Mouse (Mus musculus): ENCODE measurements at regions not wholly inside any gene's neighbourhood (a gene's known extent, or its start where the extent isn't known, plus 50 kb on each side); places are given as distances from the start of the nearest gene placed in this dataset.

DNA sequence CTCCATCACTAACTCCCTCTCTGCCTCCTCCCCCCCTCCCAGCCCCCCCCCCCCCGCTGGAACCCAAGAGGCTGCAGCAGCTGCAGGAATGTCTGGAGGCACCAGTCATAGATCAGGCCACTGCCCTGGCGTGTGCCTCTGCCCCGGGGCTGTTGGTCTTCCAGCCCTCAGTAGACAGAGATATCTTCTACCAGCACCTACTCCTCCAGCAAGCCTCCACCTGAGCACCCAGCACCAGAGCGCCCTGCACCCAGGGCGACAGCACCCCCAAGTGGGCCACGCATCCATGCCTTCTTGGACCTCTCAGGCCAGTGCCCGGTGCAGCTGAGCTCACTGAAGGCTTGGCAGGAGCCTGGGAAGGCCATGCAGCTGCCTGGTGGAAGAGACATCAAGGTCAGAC lies 936.5 kb downstream of the Diaph3 start:
- Histone ChIP-seq H3K36me3 (ENCODE audit: control insufficient read depth, insufficient read depth, low read length) (no peaks in the 10 kb centered on the region), H3K27ac (replicated peaks) (no peak overlapping the region), H3K4me1 (replicated peaks; ENCODE audit: control insufficient read depth, insufficient read depth) (no peaks in the 10 kb centered on the region), H3K27me3 (ENCODE audit: control insufficient read depth, insufficient read depth, low read length) (no peaks in the 10 kb centered on the region), H3K9ac (ENCODE audit: low read length) (no peak overlapping the region), H3K4me3 (ENCODE audit: low read depth, low read length) (no peak overlapping the region), H3K9me3 (ENCODE audit: control insufficient read depth, low read length) (no peaks in the 10 kb centered on the region), H3K4me2 (replicated peaks; ENCODE audit: low read depth) (no peak overlapping the region)
- ATAC-seq (ENCODE audit: low FRiP score, low TSS enrichment): no peak
- DNase-seq (ENCODE audit: low spot score): no peak
- no peak for TF ChIP-seq EP300 (optimal IDR thresholded peaks at IDR 0.05)
- no peak for TF ChIP-seq CTCF (IDR thresholded peaks at IDR 0.05; ENCODE audit: low read depth)
- WGBS: 80% methylated on average over 6 of the region's 7 CpGs

DNA sequence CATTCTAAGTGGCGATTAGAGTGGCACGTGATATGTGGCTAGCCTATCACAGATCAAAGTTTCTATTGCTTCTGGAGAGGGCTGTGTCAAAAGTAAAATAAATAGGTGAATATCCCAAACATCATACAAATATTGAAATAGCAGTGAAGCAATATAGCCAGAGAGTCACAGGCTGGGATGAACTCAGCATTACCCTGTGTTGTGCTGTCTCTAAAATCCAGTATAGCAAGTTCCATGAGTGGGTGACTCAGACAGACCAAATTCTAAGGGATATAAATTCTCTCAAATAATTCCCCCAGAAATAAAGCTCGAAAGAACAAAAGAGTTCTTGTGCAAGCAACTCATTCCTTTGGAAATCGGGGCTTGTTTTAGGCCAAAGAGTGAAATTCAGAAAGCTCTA lies 943.2 kb downstream of the Diaph3 start:
- Histone ChIP-seq H3K27me3 (ENCODE audit: control insufficient read depth, insufficient read depth, low read length) (no peaks in the 10 kb centered on the region), H3K4me1 (replicated peaks; ENCODE audit: control insufficient read depth, insufficient read depth) (no peaks in the 10 kb centered on the region), H3K4me2 (replicated peaks; ENCODE audit: low read depth) (no peak overlapping the region), H3K9ac (ENCODE audit: low read length) (no peak overlapping the region), H3K4me3 (ENCODE audit: low read depth, low read length) (no peak overlapping the region), H3K9me3 (ENCODE audit: control insufficient read depth, low read length) (no peaks in the 10 kb centered on the region), H3K36me3 (ENCODE audit: control insufficient read depth, insufficient read depth, low read length) (no peaks in the 10 kb centered on the region), H3K27ac (replicated peaks) (no peak overlapping the region)
- ATAC-seq (ENCODE audit: low FRiP score, low TSS enrichment) (no peak), DNase-seq (ENCODE audit: low spot score) (no peak)
- TF ChIP-seq CTCF (IDR thresholded peaks at IDR 0.05; ENCODE audit: low read depth) (no peak), EP300 (optimal IDR thresholded peaks at IDR 0.05) (no peak)
- WGBS: 72% methylated on average over 4 of the region's 4 CpGs

DNA sequence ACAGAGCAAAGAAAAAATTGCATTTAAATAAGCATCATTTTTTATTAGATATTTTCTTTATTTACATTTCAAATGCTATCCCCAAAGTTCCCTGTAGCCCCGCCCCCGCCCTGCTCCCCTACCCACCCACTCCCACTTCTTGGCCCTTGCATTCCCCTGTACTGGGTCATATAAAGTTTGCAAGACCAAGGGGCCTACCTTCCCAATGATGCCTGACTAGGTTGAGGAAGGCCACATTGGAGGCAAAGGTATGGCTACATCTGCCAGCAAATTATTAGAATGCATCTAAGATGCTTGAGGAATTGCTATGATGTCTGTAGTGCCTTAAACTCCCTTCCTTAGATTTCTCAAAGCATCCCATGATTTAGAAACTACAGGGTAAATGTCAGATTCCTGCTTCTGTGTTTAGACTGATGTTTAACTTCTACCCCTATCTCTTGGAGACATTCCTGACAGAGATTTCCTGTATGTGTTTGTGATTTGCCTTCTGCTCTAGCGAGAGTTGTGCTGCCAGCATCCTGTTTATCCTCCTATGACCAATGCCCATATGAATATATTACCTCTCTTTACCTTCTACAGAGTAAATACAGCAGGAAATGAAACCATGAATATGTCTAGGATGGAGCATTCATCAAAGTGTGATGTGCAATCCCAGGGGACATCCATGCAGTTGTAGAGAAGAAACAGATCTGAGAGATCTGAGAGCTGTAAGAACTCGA lies 956.2 kb downstream of the Diaph3 start:
- Histone ChIP-seq H3K9me3 (ENCODE audit: control insufficient read depth, low read length) (no peaks in the 10 kb centered on the region), H3K9ac (ENCODE audit: low read length) (no peak overlapping the region), H3K36me3 (ENCODE audit: control insufficient read depth, insufficient read depth, low read length) (no peaks in the 10 kb centered on the region), H3K4me3 (ENCODE audit: low read depth, low read length) (no peak overlapping the region), H3K27ac (replicated peaks) (no peak overlapping the region), H3K27me3 (ENCODE audit: control insufficient read depth, insufficient read depth, low read length) (no peaks in the 10 kb centered on the region), H3K4me2 (replicated peaks; ENCODE audit: low read depth) (no peak overlapping the region), H3K4me1 (replicated peaks; ENCODE audit: control insufficient read depth, insufficient read depth) (no peaks in the 10 kb centered on the region)
- TF ChIP-seq EP300 (optimal IDR thresholded peaks at IDR 0.05) (no peak), CTCF (IDR thresholded peaks at IDR 0.05; ENCODE audit: low read depth) (no peak)
- ATAC-seq (ENCODE audit: low FRiP score, low TSS enrichment) (no peak), DNase-seq (ENCODE audit: low spot score) (no peak)
- 66% methylated on average over 4 of the region's 4 CpGs for WGBS

DNA sequence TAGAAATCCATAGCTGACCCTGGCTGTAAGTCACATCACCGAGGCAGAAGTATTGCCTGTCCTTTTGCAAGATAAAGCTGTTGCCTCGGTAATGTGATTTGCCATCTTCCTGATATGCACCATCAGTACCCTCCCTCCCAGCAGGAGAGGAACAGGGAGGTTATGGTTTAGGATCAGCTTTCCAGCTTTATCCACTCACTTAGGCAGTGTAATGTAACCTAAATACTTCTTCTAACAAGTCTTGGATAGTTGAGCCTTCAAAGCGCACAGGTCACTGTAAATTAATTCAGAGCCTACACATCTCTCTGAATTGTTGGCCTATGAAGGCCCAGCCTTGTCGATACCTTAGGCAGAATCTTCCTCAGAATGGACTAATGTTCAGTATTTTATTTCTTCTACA lies 962.5 kb downstream of the Diaph3 start:
- no peaks in the 10 kb centered on the region for H3K36me3 ChIP-seq (ENCODE audit: control insufficient read depth, insufficient read depth, low read length)
- no peak for TF ChIP-seq CTCF (IDR thresholded peaks at IDR 0.05; ENCODE audit: low read depth)
- TF ChIP-seq EP300 (optimal IDR thresholded peaks at IDR 0.05): no peak

DNA sequence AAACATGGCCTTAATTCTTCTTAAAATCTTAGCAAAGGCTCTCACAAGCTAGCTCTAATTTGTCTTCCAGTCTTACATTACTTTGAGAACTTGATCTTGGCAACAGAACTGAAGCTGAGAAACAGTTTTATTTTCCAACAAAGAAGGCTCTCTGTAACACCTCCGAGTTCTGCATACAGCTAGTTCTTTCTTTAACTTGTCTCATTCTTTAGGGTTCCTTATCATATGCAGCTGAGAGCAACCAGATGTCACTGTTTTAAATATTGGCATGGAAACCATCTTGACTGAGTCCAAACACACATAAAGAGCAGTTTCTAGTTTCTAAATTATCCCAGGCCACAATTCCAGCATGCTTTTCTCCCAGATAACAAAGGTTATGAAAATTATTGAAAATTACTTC lies 969.9 kb downstream of the Diaph3 start:
- H3K36me3 ChIP-seq (ENCODE audit: control insufficient read depth, insufficient read depth, low read length): no peaks in the 10 kb centered on the region
- H3K27ac ChIP-seq (replicated peaks): no peak overlapping the region
- H3K9ac ChIP-seq (ENCODE audit: low read length): no peak overlapping the region
- DNase-seq (ENCODE audit: low spot score) (no peak), ATAC-seq (ENCODE audit: low FRiP score, low TSS enrichment) (no peak)
- no peaks in the 10 kb centered on the region for H3K9me3 ChIP-seq (ENCODE audit: control insufficient read depth, low read length)
- H3K4me2 ChIP-seq (replicated peaks; ENCODE audit: low read depth): no peak overlapping the region
- TF ChIP-seq CTCF (IDR thresholded peaks at IDR 0.05; ENCODE audit: low read depth) (no peak), EP300 (optimal IDR thresholded peaks at IDR 0.05) (no peak)
- H3K27me3 ChIP-seq (ENCODE audit: control insufficient read depth, insufficient read depth, low read length): no peaks in the 10 kb centered on the region
- no peak overlapping the region for H3K4me3 ChIP-seq (ENCODE audit: low read depth, low read length)
- no peaks in the 10 kb centered on the region for H3K4me1 ChIP-seq (replicated peaks; ENCODE audit: control insufficient read depth, insufficient read depth)
- WGBS: 24% methylated on average over 1 of the region's 1 CpGs

More for the DNA sequence above, 962.5 kb downstream of the Diaph3 start:
- Histone ChIP-seq H3K4me2 (replicated peaks; ENCODE audit: low read depth) (no peak overlapping the region), H3K27ac (replicated peaks) (no peak overlapping the region), H3K4me3 (ENCODE audit: low read depth, low read length) (no peak overlapping the region), H3K4me1 (replicated peaks; ENCODE audit: control insufficient read depth, insufficient read depth) (no peaks in the 10 kb centered on the region), H3K27me3 (ENCODE audit: control insufficient read depth, insufficient read depth, low read length) (no peaks in the 10 kb centered on the region), H3K9ac (ENCODE audit: low read length) (no peak overlapping the region), H3K9me3 (ENCODE audit: control insufficient read depth, low read length) (no peaks in the 10 kb centered on the region)
- DNase-seq (ENCODE audit: low spot score): no peak
- 79% methylated on average over 4 of the region's 4 CpGs for WGBS
- ATAC-seq (ENCODE audit: low FRiP score, low TSS enrichment): no peak

DNA sequence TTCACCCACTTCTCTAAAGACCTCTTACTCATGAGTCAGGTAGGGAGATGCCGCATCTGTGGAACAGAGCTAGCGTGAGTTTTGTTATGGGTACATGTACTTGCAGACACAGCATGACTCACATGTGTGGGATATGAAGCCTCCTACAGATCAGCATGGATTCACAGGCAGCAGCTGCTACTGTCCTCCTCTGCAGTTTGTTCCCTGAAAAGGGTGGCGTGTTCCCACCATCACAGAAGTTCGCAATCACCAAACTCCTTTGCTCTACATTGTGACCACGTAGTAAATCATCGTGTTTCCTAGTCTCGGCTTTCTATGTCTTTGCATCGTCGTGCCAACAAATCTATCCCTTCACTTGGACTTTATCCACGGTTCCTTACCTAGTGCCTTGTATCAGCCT lies 981.9 kb downstream of the Diaph3 start:
- Histone ChIP-seq H3K4me1 (replicated peaks; ENCODE audit: control insufficient read depth, insufficient read depth) (no peaks in the 10 kb centered on the region), H3K27ac (replicated peaks) (no peak overlapping the region), H3K4me2 (replicated peaks; ENCODE audit: low read depth) (no peak overlapping the region), H3K9me3 (ENCODE audit: control insufficient read depth, low read length) (no peaks in the 10 kb centered on the region), H3K9ac (ENCODE audit: low read length) (no peak overlapping the region), H3K27me3 (ENCODE audit: control insufficient read depth, insufficient read depth, low read length) (no peaks in the 10 kb centered on the region), H3K36me3 (ENCODE audit: control insufficient read depth, insufficient read depth, low read length) (no peaks in the 10 kb centered on the region), H3K4me3 (ENCODE audit: low read depth, low read length) (no peak overlapping the region)
- TF ChIP-seq CTCF (IDR thresholded peaks at IDR 0.05; ENCODE audit: low read depth): no peak
- no peak for TF ChIP-seq EP300 (optimal IDR thresholded peaks at IDR 0.05)
- 90% methylated on average over 10 of the region's 10 CpGs for WGBS
- DNase-seq (ENCODE audit: low spot score) (no peak), ATAC-seq (ENCODE audit: low FRiP score, low TSS enrichment) (no peak)
